Mouse (Mus musculus) neural tube, embryonic 15.5 days (tissue): ENCODE measurements around the gene Zfp629. TPM values are rescaled to one million over a fixed set of nuclear protein-coding genes. Genes with fewer than 3 reads are reported as not detected.
"Not testable (repeated sequence)": the region's sequence is repeated elsewhere in the genome, so short reads cannot be mapped to it uniquely, and the experiment has no call there.

ENCODE experiments used
- ATAC-seq: fragments of 200-750 bp; cut with Nextera tagmentation; 2 replicates; pipeline ENCODE4 v1.8.0; 2017; ENCODE audit warnings: mild to moderate bottlenecking, moderate TSS enrichment, moderate library complexity; ENCODE audit not compliant: low FRiP score
- H3K27ac ChIP-seq: fragments of 300-500 bp; sonication (generic); replicated peaks from 2 replicates; pipeline ENCODE4 v1.5.1; 2015; ENCODE audit warnings: mild to moderate bottlenecking, inconsistent platforms
- H3K27me3 ChIP-seq: fragments of 300-500 bp; sonication (generic); replicated peaks from 2 replicates; pipeline ENCODE4 v1.6.1; 2015; ENCODE audit warnings: inconsistent platforms
- H3K36me3 ChIP-seq: fragments of 300-500 bp; sonication (generic); 2 replicates; pipeline ENCODE4 v1.6.1; 2015; ENCODE audit warnings: inconsistent platforms
- H3K4me1 ChIP-seq: fragments of 300-500 bp; sonication (generic); 2 replicates; pipeline ENCODE4 v1.6.1; 2015; ENCODE audit warnings: inconsistent platforms
- H3K4me2 ChIP-seq: fragments of 300-500 bp; sonication (generic); 2 replicates; pipeline ENCODE4 v1.6.1; 2015; ENCODE audit warnings: inconsistent platforms, mild to moderate bottlenecking, moderate library complexity
- H3K4me3 ChIP-seq: fragments of 300-500 bp; sonication (generic); replicated peaks from 2 replicates; pipeline ENCODE4 v1.5.1; 2015; ENCODE audit warnings: mild to moderate bottlenecking, inconsistent platforms
- H3K9ac ChIP-seq: fragments of 300-500 bp; sonication (generic); replicated peaks from 2 replicates; pipeline ENCODE4 v1.6.1; 2015; ENCODE audit warnings: mild to moderate bottlenecking, inconsistent platforms
- H3K9me3 ChIP-seq: fragments of 300-500 bp; sonication (generic); replicated peaks from 2 replicates; pipeline ENCODE4 v1.6.1; 2016; ENCODE audit warnings: inconsistent platforms
- WGBS: fragments of 180-500 bp; shearing (Covaris S2); methylation state at CpG from one replicate; pipeline ENCODE4 v1.1.7; 2015; ENCODE audit warnings: mixed read lengths; 5-methylcytosine and 5-hydroxymethylcytosine counted together
- polyA plus RNA-seq: library from polyadenylated mRNA; unstranded; fragments of >200 nt; fragmentation: Nextera tagmentation; extraction: Ambion mirVana; gene quantifications from 2 replicates; pipeline ENCODE4 v1.2.1, GENCODE M21; 2015

Zfp629 gene
- polyA plus RNA-seq, 1 experiment from 2014 or later: 15.8 TPM

GRCm38 (mm10) chr7:127642254-127642653, 26.7 kb upstream of the Zfp629 start:
- no peaks in the 10 kb centered on the region for H3K27me3 ChIP-seq
- no peaks in the 10 kb centered on the region for H3K36me3 ChIP-seq
- H3K9ac ChIP-seq: no peak overlapping the region
- H3K27ac ChIP-seq: no peak overlapping the region
- peaks cover 5% of the 10 kb centered on the region for H3K4me1 ChIP-seq
- H3K4me2 ChIP-seq: no peak overlapping the region
- ATAC-seq: no peak
- 81% methylated on average over 4 of the region's 4 CpGs for WGBS
- H3K4me3 ChIP-seq: no peak overlapping the region
- no peaks in the 10 kb centered on the region for H3K9me3 ChIP-seq

GRCm38 (mm10) chr7:127641260-127641659, 25.7 kb upstream of the Zfp629 start:
- Histone ChIP-seq H3K27me3 (no peaks in the 10 kb centered on the region), H3K27ac (no peak overlapping the region), H3K9ac (no peak overlapping the region), H3K4me1 (peaks cover 10% of the 10 kb centered on the region), H3K4me2 (no peak overlapping the region), H3K4me3 (no peak overlapping the region), H3K9me3 (no peaks in the 10 kb centered on the region), H3K36me3 (no peaks in the 10 kb centered on the region)
- WGBS: 51% methylated on average over 4 of the region's 4 CpGs
- no peak for ATAC-seq

- H3K4me3 ChIP-seq: peak overlapping the region; percentile 59
- peak overlapping the region; percentile 62 for H3K9ac ChIP-seq
- H3K9me3 ChIP-seq: no peaks in the 10 kb centered on the region
- H3K27me3 ChIP-seq: no peaks in the 10 kb centered on the region
- H3K27ac ChIP-seq: peak overlapping the region; percentile 54
- peak overlapping the region; percentile 74 for H3K4me2 ChIP-seq
- H3K4me1 ChIP-seq: peaks cover 10% of the 10 kb centered on the region
- ATAC-seq: peak; percentile 83
- H3K36me3 ChIP-seq: no peaks in the 10 kb centered on the region
- WGBS: under 1% methylated on average over 27 of the region's 27 CpGs
These were observed 21.4 kb upstream of the Zfp629 start for GRCm38 (mm10) chr7:127636963-127637362.

DNA sequence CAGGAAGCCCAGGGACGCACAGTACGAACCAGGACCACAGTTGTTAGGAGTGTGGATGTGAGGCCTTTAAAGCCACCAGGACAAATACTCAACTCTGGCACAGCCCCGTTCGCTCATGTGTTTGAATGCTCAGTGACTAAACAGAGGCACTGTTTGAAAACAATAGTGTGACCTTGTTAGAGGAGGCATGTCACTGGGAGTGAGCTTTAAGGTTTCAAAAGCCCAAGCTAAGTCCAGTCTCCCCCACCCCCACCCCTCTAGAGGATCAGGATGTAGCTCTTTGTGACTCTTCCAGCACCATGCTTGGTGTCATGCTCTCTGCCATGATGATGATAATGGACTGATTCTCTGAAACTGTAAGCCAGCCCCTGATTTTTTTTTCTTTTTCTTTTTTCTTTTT, 15.8 kb upstream of the Zfp629 start:
- Histone ChIP-seq H3K4me1 (no peaks in the 10 kb centered on the region), H3K9me3 (no peaks in the 10 kb centered on the region), H3K4me3 (no peak overlapping the region), H3K9ac (no peak overlapping the region), H3K27ac (no peak overlapping the region), H3K27me3 (no peaks in the 10 kb centered on the region), H3K4me2 (no peak overlapping the region), H3K36me3 (no peaks in the 10 kb centered on the region)
- WGBS: 68% methylated on average over 4 of the region's 4 CpGs
- no peak for ATAC-seq

GRCm38 (mm10) chr7:127628646-127629045, 13.0 kb upstream of the Zfp629 start:
- H3K4me1 ChIP-seq: no peaks in the 10 kb centered on the region
- H3K9me3 ChIP-seq: no peaks in the 10 kb centered on the region
- H3K36me3 ChIP-seq: no peaks in the 10 kb centered on the region
- H3K27ac ChIP-seq: no peak overlapping the region
- H3K9ac ChIP-seq: no peak overlapping the region
- H3K27me3 ChIP-seq: no peaks in the 10 kb centered on the region
- H3K4me2 ChIP-seq: no peak overlapping the region
- 91% methylated on average over 5 of the region's 5 CpGs for WGBS
- H3K4me3 ChIP-seq: no peak overlapping the region
- ATAC-seq: no peak

DNA sequence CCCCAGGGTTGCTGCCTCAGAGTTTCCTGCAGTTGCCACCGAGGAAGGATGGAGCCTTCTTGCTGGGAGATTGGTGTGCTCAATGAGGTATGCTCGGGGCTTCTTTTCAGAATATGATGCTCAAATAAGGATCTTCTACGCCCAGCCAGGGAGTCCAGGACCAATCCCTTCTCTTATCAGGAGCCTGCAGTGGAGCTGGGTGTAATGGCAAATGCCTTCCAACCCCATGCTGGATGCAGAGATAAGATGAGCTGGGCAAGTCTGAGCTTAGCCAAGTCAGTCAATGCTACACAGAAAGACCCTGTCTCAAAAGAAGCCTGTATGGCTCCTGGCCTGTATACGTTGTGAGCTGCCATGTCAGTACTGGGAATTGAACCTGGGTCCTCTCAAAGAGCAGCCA, 10.9 kb upstream of the Zfp629 start:
- 92% methylated on average over 4 of the region's 4 CpGs for WGBS
- Histone ChIP-seq H3K36me3 (no peaks in the 10 kb centered on the region), H3K4me3 (no peak overlapping the region), H3K4me2 (no peak overlapping the region), H3K4me1 (no peaks in the 10 kb centered on the region), H3K9ac (no peak overlapping the region), H3K27me3 (no peaks in the 10 kb centered on the region), H3K27ac (no peak overlapping the region), H3K9me3 (no peaks in the 10 kb centered on the region)
- ATAC-seq: no peak

DNA sequence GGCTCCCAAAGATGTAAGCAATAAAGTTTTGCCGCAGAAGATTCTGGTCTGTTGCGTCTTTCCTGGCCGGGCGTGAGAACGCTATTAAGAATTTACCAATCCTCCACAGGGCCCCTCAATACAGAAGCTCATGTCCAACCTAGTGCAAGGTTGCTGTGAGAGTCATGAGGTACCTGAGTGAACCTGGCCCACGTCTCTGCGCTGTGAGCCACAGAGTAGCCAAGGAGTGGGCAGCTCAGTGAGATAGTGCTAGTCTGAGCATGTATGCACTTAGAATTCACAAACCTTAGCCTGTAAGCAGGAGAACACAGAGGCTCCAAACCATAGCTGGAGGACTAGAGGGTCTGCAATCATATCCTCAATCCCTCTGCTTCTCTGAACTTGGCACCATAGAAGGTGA, 10.4 kb upstream of the Zfp629 start:
- H3K4me1 ChIP-seq: no peaks in the 10 kb centered on the region
- no peak for ATAC-seq

GRCm38 (mm10) chr7:127618402-127618801, 2.8 kb upstream of the Zfp629 start:
- peaks cover 31% of the 10 kb centered on the region for H3K4me1 ChIP-seq
- H3K36me3 ChIP-seq, H3K4me2 ChIP-seq, H3K27me3 ChIP-seq, ATAC-seq, H3K27ac ChIP-seq, H3K9me3 ChIP-seq, H3K9ac ChIP-seq, H3K4me3 ChIP-seq: not testable (repeated sequence)
- WGBS: 89% methylated on average over 7 of the region's 8 CpGs

More for the DNA sequence above, 10.4 kb upstream of the Zfp629 start:
- no peak overlapping the region for H3K4me3 ChIP-seq
- 97% methylated on average over 7 of the region's 7 CpGs for WGBS
- no peak overlapping the region for H3K4me2 ChIP-seq
- no peaks in the 10 kb centered on the region for H3K9me3 ChIP-seq
- no peak overlapping the region for H3K27ac ChIP-seq
- no peaks in the 10 kb centered on the region for H3K27me3 ChIP-seq
- H3K36me3 ChIP-seq: no peaks in the 10 kb centered on the region
- H3K9ac ChIP-seq: no peak overlapping the region

DNA sequence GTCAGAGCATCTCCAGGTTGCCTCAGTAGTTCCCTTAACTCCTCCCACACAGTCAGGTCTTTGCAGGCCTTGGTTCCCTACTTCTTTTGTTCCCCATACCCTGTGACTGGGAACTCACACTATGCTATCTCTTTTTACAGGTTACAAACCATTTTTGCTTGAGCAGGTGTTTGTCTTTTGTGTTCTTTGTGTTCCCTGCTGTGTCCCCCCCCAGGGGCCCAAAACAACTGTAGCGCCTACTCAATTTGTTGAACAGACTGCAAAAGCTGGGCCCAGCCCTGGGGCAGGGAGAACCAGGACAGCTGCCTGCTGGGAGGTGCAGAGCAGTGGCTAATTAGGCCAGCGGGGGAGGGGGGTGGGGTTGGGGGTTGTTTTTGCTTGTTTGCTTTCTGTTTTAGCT, 2.4 kb upstream of the Zfp629 start:
- peaks cover 35% of the 10 kb centered on the region for H3K4me1 ChIP-seq
- H3K4me2 ChIP-seq: no peak overlapping the region
- H3K36me3 ChIP-seq: no peaks in the 10 kb centered on the region
- no peaks in the 10 kb centered on the region for H3K9me3 ChIP-seq
- no peak overlapping the region for H3K9ac ChIP-seq
- no peak overlapping the region for H3K4me3 ChIP-seq
- no peaks in the 10 kb centered on the region for H3K27me3 ChIP-seq
- no peak overlapping the region for H3K27ac ChIP-seq
- WGBS: 27% methylated on average over 2 of the region's 2 CpGs
- no peak for ATAC-seq

- Histone ChIP-seq H3K27me3 (no peaks in the 10 kb centered on the region), H3K4me1 (peaks cover 38% of the 10 kb centered on the region), H3K4me3 (no peak overlapping the region), H3K9me3 (no peaks in the 10 kb centered on the region), H3K36me3 (peaks cover 8% of the 10 kb centered on the region), H3K27ac (no peak overlapping the region), H3K4me2 (no peak overlapping the region), H3K9ac (no peak overlapping the region)
- no peak for ATAC-seq
- WGBS: 87% methylated on average over 1 of the region's 1 CpGs
These were observed 1.3 kb upstream of the Zfp629 start for GRCm38 (mm10) chr7:127616881-127617280.

DNA sequence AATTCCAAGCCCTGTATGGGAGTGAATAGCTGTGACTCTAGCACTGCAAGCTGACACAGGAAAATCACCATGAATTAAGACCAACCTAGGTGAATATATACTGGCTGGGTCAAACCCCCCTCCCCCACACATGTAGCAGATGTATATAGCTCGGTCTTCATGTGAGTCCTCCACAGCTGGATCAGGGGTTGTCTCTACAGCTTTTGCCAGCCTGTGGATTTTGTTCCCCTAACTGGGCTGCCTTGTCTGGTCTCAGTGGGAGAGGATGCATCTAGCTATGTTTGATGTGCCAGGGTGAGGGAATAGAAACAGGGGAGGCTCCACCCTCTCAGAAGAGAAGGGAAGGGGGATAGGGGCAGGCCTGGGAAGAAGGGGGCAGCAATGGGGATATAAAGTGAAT, 739 bp upstream of the Zfp629 start:
- ATAC-seq: no peak
- Histone ChIP-seq H3K4me1 (peaks cover 38% of the 10 kb centered on the region), H3K9me3 (no peaks in the 10 kb centered on the region), H3K9ac (0 out of 2 replicates have a peak overlapping the region, but pooled peaks have one; percentile 92), H3K4me2 (peak overlapping the region; percentile 86), H3K27ac (no peak overlapping the region; the same call in 1 of the 2 replicates), H3K4me3 (peak overlapping the region; percentile 96), H3K36me3 (peaks cover 14% of the 10 kb centered on the region), H3K27me3 (no peaks in the 10 kb centered on the region)
- WGBS: 53% methylated on average over 1 of the region's 1 CpGs

DNA sequence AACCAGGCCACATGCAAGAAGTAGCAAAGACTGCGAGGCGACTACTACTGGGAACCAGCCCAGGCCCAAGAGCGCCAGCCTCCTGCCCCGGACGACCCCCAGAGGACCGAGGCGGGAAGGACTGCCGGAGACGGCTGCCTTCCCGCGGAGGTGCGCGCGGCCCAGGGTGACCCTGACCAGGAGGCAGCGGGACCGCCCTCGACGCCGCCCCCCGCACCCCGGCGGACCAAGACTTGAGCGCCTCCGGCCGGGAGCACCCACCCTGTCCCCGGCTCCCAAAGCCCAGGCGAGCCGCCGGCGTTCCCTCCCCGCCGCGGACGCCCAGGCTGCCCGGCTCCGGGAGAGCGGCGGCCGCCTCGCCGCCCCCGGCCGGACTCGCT, 1.1 kb downstream of the Zfp629 start:
- peak overlapping the region; percentile 92 for H3K9ac ChIP-seq

DNA sequence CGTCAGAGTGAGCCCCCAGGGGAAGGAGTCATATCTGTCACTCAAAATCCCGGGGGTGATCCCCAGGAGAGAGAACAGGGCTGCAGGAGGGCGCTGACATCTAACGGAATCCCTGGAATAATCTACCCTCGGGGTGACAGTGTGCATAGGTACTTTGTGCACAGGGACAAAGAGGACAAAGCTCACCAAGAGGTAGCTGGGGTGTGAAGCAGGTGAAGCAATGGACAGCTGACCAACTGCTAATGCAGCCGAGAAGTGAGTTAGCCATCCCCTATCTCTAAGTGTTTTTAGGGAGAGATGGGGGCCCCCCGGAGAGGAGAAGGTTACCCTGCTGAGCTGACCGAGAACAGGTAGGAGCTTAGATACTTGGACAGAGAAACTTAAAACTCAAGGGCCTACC, 1.5 kb downstream of the Zfp629 start:
- WGBS: 26% methylated on average over 8 of the region's 8 CpGs
- H3K4me3 ChIP-seq: peak overlapping the region; percentile 96
- no peak for ATAC-seq
- peak overlapping the region; percentile 92 for H3K9ac ChIP-seq
- peaks cover 36% of the 10 kb centered on the region for H3K36me3 ChIP-seq
- peaks cover 38% of the 10 kb centered on the region for H3K4me1 ChIP-seq
- H3K4me2 ChIP-seq: peak overlapping the region; percentile 86
- peak overlapping the region; percentile 89; the same call in 1 of the 2 replicates for H3K27ac ChIP-seq
- no peaks in the 10 kb centered on the region for H3K9me3 ChIP-seq
- no peaks in the 10 kb centered on the region for H3K27me3 ChIP-seq

More for the DNA sequence above, 1.1 kb downstream of the Zfp629 start:
- Histone ChIP-seq H3K36me3 (peaks cover 32% of the 10 kb centered on the region), H3K27me3 (no peaks in the 10 kb centered on the region), H3K27ac (peak overlapping the region; percentile 89), H3K9me3 (no peaks in the 10 kb centered on the region), H3K4me2 (peak overlapping the region; percentile 86), H3K4me3 (peak overlapping the region; percentile 96), H3K4me1 (peaks cover 38% of the 10 kb centered on the region)
- under 1% methylated on average over 44 of the region's 44 CpGs for WGBS
- ATAC-seq: peak; percentile 22
